Mouse (Mus musculus) heart, adult 8-10 months (tissue): ENCODE results near the gene Cdh13. TPM values are rescaled to one million over a fixed set of nuclear protein-coding genes. Genes with fewer than 3 reads are reported as not detected.
A peak's percentile ranks its signal among the peaks of the same experiment; 100 is the strongest.

Source experiments
- DNase-seq: peaks from one replicate; pipeline ENCODE4 v3.0.0; 2022; ENCODE audit warnings: low spot score
- total RNA-seq, 4 experiments: library from RNA; stranded (reverse); gene quantifications; 2 replicates each; pipeline ENCODE4 v1.2.4; 2022

Gene Cdh13
- total RNA-seq, 4 experiments from 2014 or later, result 189 to 215 (median 197) TPM

GRCm38 (mm10) chr8:118380058-118380457 is 96.5 kb downstream of the Cdh13 start:
- DNase-seq, result no peak

GRCm38 (mm10) chr8:118380782-118381181 is 97.2 kb downstream of the Cdh13 start:
- DNase-seq, result no peak

- DNase-seq, result no peak
Measured at GRCm38 (mm10) chr8:118381641-118382040, 98.1 kb downstream of the Cdh13 start.

- DNase-seq, result no peak
Measured at GRCm38 (mm10) chr8:118384314-118384713, 100.8 kb downstream of the Cdh13 start.

GRCm38 (mm10) chr8:118389456-118389855 is 105.9 kb downstream of the Cdh13 start:
- no peak for DNase-seq

GRCm38 (mm10) chr8:118393909-118394650 is 110.5 kb downstream of the Cdh13 start:
- DNase-seq, result peak; percentile 87

GRCm38 (mm10) chr8:118395178-118395577 is 111.6 kb downstream of the Cdh13 start:
- DNase-seq, result peak; percentile 51

- DNase-seq, result no peak
Measured at GRCm38 (mm10) chr8:118404836-118405235, 121.3 kb downstream of the Cdh13 start.

GRCm38 (mm10) chr8:118407322-118407721 is 123.8 kb downstream of the Cdh13 start:
- no peak for DNase-seq

- no peak for DNase-seq
Measured at GRCm38 (mm10) chr8:118409396-118409795, 125.9 kb downstream of the Cdh13 start.

GRCm38 (mm10) chr8:118410341-118410970 is 126.9 kb downstream of the Cdh13 start:
- no peak for DNase-seq

- no peak for DNase-seq
Measured at GRCm38 (mm10) chr8:118415672-118416071, 132.1 kb downstream of the Cdh13 start.

- no peak for DNase-seq
Measured at GRCm38 (mm10) chr8:118416811-118417355, 133.3 kb downstream of the Cdh13 start.

GRCm38 (mm10) chr8:118422624-118423023 is 139.1 kb downstream of the Cdh13 start:
- peak; percentile 70 for DNase-seq

GRCm38 (mm10) chr8:118428941-118429340 is 145.4 kb downstream of the Cdh13 start:
- DNase-seq, result no peak

GRCm38 (mm10) chr8:118431731-118432440 is 148.4 kb downstream of the Cdh13 start:
- DNase-seq, result no peak

- DNase-seq, result peak; percentile 71
Measured at GRCm38 (mm10) chr8:118433553-118434180, 150.1 kb downstream of the Cdh13 start.

- no peak for DNase-seq
Measured at GRCm38 (mm10) chr8:118436751-118437150, 153.2 kb downstream of the Cdh13 start.

- no peak for DNase-seq
Measured at GRCm38 (mm10) chr8:118437152-118437551, 153.6 kb downstream of the Cdh13 start.

- DNase-seq, result peak; percentile 50
Measured at GRCm38 (mm10) chr8:118437874-118438273, 154.3 kb downstream of the Cdh13 start.

GRCm38 (mm10) chr8:118439857-118440256 is 156.3 kb downstream of the Cdh13 start:
- DNase-seq, result peak; percentile 56

- no peak for DNase-seq
Measured at GRCm38 (mm10) chr8:118443361-118443760, 159.8 kb downstream of the Cdh13 start.
